Mouse (Mus musculus): Measurements from ENCODE around the gene Pitpna.
A peak's percentile ranks its signal among the peaks of the same experiment; 100 is the strongest.

Gene Pitpna

DNA sequence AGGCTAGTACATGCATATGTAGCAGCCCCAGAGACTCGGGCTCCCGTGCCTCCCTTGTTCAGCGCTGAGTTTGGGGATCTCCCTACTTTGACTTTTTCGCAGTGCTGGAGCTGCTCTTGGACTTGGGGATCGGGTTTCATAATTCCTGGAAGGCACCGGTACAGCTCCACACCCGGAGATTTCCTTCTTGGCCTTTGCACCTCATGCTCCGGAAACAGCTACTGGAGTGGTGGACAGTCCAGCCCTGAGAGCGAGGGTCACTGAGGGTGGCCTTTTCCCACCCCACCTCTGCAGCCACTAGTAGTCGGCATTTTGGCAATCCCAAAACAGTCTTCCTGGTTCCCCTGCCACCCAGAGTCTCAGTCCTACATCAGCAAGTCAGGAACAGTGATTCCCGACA, 47.4 kb downstream of the Pitpna start:
- DNase-seq: no peak

DNA sequence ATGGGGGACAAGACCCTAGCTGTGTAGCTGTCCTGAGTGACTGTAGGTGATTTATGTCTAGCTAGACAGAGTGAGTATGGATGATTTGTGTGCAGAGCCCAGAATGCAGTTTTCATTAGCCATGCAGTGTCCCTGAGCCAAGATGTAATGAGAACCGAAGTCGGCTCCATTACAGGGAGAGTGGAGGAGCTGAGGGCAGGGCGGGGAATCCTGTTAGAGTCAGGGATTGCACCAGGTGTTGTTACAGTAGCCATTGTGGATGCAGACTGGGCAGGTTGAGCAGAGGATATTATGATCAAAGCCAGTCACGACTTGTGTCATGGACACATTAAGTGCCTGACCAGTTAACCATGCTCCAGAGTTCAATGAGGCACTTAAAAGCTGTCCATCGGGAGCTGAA, 55.4 kb downstream of the Pitpna start:
- no peak for DNase-seq

DNA sequence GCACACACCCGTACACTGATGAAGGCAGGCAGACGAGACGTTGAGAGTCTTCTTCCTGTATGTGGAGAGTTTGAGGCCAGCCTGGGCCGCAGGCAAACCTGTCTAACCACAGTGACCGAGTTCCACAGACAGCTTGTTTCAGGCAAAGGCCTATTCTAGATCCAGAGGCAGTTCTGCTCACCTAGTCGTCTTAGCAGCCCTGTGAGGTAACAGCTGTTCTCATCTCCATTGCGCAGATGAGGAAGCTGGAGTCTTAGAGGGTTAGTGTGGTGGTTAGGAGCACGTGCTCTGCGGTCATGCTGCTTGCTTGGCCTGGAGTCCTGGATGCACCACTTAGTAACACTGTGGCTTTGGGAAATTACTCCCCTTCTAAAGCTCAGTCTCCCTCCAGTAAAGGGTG, 56.8 kb downstream of the Pitpna start:
- peak; percentile 57 for DNase-seq

DNA sequence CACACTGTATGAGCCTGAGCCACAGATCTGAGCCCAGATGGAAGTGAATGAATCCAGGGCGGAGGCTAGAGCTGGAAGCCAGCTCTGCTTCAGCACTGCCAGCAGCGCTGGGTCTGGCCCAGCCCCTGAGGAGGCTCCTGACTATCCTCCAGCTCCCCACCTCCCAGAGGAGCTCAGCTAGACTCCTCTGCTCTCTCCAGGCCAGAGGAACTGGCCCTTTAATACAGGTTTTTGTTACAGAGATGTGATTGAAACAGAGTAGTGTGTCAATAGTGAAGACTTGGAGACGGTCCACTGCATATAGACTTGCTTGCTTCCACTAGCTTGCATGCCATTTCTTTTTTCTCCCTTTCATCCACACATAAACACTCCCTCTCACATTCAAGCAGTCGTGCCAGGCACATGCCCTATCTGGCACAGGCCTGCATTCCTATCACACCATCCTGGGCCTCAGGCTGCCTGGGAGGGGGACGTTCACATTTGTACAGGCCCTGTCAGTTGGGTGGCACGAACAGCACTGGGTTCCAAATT, 59.8 kb downstream of the Pitpna start:
- DNase-seq: no peak

DNA sequence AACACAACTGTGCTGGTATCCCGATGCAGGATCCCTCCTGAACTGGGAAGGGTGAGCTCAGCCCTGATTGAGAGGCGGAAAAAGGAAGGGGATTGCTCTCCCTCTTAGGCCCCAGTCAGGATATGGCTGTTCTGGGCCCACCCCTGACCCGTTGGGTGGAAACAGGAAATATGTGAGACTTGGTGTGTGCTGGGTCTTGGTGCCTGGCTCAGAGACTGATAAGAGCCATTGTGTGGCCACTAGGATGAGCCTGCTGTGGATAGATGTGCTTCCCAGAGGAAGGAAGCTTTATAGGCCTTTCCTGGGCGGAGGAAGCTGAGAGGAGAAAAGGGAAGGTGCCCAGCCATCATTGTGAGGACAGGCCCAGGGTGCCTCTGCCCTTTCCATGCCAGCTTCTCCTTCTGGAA, 61.3 kb downstream of the Pitpna start:
- DNase-seq: no peak

DNA sequence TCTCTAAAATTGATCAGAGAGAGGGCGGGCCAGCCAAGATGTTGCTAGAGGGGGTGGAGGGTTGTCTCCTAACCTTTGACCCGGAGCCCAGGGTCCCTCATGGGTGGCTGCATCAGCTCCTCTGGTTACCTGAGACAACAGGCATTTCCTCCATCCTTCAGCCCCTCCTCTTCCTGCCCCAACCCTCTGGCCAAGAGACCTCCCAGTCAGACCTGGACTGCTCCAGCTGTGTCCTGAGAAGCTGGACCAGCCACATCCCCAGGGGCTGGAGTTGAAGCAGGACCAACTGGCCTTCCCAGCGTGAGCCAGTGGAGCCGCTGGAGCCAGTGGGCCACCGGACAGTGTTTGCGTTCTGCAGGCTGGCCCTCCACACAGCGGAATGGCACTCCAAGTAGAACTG, 62.4 kb downstream of the Pitpna start, which contains the start of gene Myo1c:
Myo1c (plus strand) TSS at position 194 of the 400 bp plus-strand sequence.
- no peak for DNase-seq

DNA sequence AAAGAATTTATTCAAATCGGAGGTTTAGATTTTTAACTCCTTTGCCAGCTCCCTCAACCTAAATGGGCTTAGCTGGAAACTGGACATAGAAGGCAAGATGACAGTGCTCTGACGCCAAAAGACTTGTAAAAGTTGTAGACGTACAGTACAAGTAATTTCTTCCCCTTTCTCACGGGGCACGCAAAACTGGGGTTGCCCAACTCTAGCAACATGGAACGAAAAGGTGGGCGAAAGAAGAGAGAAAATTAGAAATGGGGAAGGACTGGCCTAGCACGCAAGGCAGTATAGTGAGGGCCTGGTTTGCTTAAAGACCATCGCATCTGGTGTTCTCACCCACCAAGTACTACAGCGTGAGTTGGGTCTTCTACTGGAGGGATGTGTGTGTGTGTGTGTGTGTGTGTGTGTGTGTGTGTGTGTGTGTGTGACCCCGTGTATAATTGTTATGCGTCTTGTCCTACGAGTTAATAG, 63.1 kb downstream of the Pitpna start:
- DNase-seq: no peak

DNA sequence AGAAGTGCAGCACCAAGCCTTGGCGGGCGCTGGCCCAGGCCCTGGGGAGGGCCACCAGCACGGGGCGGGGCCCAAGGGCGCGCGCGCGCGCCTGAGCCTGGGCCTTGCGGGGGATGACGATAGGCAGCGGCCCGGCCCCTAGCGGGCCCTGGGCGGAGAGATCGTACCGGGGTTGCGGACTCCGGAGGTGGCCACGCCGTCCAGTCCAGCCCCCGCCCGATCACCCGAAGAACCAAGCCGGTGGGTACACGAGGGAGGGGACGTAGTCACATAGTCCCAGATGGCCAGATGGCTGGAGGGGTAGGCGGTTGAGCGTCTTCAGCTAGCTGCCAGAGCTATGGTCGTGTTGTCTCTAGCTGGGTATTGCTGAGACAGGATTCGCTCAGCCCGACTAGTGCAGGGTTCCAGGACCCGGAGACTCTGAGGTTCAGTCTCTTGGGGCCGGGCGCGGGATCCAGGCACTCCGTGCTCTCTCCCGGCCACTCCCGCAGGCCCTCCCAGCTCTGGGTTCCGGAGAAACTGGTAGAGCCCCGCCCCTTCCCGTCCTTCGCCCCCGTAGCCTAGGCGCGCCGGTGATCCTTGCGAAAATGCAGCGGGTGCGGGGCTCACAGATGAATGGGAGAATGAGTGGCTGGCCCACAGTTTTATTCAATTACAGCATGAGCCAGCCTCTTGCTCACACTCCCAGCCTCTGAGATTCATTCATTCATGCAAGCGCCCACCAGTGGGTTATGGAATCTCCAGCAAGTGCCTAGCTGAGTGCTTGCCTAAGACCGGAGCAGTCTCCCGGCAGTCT, 63.7 kb downstream of the Pitpna start:
- DNase-seq: peak; percentile 78

DNA sequence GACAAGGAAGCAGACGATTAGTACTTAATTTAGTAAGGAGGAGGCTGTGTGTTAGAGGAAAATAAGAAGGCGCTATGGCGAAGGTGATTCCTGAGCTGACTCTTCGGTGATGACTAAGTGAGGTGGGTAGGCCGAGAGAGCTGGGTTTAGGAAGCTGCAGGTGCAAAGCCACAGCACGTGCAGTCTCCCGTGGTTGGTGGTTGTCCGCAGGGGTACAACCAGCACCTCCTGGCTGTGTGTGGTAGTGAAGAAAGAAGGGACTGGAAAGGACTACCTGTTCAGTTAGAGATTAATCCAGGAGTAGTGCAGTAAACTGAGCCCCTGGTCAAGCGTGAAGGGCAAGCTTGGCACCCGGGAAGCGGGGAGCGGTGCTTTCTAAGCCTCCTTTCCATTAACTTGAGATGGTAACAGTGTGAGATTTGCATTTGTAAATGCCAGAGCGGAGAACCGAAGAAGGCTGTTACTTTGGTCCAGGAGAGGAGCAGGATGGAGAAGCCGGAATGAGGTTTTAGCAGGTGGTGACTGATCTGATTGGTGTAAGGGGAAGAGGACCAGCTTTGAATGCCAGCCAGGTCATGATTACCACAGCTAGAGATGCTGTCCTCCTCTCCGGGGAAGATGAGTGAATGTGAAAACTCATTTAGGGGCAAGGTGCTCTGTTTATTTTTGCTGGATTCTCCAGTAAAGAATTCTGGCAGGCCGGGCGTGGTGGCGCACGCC, 64.5 kb downstream of the Pitpna start:
- DNase-seq: peak; percentile 82

DNA sequence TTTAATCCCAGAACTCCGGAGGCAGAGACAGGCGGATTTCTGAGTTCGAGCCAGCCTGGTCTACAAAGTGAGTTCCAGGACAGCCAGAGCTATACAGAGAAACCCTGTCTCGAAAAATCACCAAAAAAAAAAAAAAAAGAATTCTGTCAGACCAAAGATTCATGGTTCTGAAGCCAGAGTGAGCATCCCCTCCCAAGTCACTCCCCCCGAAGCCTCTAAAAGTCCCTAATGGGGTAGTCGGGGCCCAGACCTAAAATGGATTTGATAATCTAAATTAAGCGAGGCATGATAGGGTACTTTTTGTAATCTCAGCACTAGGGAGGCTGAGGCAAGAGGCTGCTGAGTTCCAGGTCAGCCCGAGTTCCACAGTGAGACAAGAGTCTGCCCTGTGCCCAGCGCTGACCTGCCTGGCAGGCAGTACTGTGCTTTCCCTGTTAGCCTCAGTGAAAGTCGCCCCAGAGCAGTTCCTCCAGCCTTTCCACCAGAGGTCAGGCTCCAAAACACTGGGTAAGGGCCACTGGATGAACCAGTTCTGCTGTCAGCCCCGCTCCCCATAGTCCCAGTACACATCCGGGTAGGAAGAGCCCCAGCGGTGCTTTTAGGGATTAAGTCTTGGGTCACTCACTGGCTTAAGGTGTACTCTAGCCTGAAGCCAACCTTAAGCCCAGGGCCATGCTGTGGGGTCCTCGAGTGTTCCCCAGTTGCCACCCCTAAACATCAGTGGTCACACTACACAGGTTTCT, 65.2 kb downstream of the Pitpna start:
- peak; percentile 24 for DNase-seq

DNA sequence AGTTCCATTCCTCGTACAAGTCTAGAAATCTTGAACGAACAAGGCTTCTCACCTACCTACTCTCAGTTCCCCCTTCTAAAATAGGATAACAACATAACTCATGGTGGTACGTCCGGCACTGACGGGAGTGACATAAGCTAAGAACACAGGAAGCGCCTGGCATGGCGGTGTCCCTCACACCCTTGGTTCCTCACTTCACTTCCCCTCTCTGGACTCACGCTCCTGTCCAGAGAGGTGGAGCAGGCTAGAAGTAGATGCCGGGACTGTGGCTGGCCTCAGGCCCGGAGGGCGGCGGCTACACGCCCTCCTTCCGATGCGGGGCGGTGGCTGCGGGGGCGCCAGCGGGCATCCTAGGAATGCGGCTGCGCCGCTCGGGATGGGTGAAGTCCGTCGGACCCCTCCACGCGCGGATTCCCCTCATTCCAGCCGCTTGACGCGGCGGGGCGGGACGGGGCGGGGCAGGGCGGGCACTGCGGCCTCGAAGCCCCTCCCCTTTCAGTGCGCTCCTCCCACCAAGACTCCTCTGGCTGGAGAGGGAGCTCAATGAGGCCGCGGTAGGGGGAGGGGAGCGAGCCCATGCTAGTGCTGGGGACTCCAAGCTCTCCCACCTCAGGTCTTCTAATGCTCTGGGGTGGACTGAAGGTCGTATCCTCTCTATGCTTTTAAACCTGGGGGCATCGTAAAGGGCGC, 66.0 kb downstream of the Pitpna start:
- DNase-seq: peak; percentile 84

DNA sequence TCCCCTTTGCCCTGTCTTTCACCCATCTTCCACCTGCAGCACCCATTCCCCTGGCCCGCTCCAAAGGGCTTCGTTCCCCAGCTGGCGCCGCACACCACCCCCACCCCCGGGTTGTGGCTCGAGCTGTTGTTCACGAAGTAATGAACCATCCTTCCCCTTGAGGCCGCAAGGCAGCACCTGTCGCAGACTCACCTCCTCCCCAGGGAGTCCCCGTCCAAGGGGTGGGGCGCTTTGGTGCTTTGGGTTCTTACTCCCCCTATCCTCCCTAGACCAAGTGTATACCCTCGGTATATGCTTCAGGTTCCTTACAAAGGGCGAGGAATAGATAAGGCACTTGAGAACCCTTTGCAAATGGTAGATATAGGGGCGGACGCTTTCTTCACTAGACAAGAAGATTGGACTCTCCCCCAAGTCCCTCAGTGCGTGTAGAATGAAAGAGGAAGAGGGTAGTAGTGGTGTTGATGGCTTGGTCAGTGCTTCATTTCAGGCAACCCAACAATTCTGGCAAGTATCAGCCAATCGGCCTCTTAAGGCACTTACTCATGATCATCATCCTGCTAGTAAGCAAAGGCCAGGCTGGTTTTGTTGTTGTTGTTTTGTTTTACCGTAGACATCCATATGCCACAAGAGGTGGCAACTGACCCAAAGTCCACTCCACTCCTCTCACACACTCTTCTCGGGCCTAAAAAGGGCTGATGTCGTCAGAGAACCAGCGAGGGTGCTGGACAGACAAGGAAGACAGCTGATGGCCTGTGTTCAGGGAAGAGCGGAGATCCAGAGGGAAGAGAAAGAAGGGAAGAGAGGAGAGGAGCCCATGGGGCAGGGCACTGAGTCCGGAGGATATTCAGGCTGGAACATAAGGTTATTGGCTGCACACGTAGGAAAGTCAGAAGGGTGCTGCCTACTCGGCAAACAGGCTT, 66.8 kb downstream of the Pitpna start:
- peak; percentile 77 for DNase-seq

DNA sequence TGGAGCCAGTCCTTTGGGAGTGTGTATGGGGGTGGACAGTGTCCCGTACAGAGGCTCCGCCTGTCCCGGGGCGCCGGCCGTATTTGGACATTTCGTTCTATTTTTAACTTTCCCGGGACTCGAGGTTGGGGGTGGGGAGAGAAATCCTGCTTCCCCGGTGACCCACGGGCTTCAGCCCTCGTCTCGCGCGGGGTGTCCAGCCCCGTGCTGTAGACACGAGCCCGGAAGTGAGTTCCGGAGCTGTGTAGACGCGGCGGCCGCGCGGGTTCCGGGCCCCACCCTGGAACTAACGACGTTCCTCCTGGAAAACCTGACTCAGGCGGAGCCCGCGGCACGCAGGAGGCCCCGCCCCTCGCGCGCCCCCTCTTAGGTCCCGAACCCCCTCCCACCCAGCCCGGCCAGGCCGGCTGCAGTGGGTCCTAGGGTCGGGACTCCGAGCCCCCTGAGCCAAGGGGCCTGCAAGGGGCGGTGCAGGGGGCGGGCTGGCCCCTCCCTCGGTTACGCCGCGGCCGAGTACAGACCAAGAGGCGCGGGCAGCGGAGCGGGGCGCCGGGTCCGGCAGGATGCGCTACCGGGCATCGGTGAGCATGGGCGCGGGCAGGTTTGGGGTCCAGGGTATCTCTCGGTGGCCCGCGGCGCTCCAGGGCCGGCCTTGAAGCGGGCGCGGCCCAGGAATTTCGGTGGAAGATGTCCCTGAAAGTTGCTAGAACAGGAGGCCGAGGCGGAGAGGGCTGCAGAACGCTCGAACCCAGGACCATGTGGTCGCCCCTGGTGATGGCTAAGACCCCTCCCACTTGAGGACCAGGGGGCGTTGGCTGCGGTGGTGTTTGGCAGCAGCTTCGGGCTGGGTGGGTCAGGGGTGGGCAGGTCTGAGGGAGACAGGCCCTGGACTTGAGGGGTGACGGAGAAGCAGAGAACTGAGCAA, 68.0 kb downstream of the Pitpna start:
- peak; percentile 73 for DNase-seq

DNA sequence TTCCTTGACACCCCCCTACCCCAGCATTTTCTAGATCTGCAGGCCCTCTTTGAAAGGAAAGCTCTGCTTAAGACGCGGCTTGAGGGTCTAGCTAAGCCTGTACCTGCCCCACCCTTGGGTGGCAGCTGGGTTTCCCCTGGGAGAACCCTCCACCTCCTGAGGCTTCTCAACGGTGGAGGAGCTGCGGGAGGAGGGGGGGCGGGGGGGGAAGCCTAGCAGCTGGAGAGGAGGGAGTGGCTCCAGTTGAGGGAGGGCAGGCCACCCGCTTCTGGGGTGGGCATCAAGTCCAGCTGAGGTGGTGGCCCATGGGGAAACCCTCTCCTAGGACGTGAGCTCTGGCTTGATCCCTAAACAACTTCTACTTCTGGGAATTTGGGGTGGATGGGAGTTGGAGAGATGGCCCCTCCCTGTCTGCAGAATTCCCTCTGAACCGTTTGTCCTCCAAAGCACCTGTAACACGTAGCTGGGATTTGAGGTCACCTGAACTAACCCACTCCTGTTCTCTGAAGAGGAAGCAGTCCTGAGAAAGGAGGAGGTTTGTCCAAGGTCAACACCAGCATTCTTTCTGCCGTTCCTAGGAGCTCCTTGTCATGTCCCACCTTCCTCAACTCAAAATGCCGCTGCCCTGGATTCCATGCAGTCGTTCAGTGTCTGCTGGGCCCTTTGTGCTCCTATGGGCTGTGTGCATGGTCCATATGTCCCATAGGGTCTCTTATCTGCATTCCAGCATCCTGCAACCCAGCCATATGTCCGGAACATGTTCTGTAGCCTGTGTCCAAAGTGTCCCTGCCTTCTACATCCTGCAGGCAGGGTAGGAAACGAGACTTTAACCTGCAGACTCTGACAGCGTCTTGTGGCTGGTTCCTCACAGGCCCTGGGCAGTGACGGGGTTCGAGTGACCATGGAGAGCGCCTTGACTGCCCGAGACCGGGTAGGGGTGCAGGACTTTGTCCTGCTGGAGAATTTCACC, 69.0 kb downstream of the Pitpna start:
- DNase-seq: peak; percentile 25

DNA sequence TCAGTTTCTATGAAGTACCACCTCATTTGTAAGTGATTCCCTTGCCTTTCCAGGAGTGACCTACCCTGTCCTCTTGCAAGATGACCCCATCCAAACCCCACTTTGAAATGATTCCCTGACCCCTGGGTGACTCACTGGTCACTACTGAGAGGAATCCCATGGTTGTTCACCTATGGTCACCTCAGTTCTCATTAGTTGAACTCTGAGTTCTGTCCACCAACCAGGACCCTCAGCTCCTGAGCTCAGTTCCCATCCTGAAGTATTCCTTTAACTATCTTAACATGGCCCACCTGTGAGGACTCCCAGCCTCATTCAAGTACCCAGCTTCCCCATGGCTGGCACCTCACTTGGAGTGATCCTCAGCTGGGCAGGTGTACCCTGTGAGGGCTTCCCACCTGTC, 69.9 kb downstream of the Pitpna start:
- DNase-seq: no peak

DNA sequence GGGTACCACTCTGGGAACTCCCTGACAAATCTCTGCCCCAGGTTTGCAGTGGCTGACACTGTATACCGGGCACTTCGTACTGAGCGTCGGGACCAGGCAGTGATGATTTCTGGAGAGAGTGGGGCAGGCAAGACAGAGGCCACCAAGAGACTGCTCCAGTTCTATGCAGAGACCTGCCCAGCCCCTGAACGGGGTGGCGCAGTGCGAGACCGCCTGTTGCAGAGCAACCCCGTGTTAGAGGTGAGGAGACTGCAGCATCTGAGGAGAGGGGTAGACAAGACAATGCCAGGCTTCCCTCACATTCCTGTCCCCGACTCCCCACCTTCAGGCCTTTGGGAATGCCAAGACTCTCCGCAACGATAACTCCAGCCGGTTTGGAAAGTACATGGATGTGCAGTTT, 70.4 kb downstream of the Pitpna start:
- no peak for DNase-seq

DNA sequence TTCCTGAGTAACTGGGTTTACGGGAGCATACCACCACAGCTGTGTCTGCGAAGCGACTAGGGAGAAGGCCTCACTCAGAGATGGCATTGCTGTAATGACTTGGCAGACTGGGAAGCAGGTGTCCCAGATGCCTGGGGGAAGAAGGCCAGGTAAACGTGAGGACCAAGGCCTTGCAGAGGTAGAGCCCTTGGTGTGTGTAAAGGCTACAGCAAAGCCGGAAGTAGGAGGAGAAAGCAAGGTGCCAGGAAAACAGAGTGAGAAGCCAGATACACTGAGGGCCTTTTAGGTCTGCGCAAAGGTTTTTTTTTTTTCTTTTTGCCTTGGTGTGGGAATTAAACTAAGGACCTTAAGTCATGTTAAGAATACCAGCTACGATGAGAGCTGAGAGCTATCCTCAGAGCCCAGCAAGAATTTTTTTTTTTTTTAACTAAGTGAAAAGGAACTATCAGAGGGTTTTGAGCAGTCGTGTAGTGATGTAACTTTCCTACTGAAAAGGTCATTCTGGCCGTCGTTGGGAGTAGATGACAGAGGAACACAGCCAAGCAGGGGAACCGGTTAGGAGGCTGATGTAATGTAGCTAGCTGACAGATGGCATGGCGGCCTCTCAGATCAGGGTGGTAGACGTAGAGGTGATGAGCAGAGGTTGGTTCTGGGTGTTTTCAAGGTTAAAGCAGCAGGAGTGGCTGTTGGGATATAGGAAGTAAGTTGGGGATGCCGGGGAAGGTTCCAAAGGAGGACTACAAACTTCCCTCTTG, 71.3 kb downstream of the Pitpna start:
- DNase-seq: no peak

DNA sequence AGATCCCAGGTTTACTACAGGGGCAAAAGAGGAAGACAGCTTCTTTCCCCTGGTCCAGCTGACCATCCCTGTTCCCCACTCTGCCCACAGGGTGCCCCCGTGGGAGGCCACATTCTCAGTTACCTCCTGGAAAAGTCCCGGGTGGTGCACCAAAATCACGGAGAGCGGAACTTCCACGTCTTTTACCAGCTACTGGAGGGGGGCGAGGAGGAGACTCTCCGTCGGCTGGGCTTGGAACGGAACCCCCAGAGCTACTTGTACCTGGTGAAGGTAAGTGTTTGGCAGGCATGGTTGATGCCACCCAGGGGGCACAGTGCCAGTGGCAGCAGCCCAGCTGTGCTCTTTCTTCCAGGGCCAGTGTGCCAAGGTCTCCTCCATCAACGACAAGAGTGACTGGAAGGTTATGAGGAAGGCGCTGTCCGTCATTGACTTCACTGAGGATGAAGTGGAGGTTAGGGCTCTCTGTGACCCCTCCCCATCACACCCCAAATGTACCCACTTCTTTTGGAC, 72.2 kb downstream of the Pitpna start:
- no peak for DNase-seq

Data from thymus, postnatal 14 days (tissue).